Mouse (Mus musculus): ENCODE results near the gene Svbp. TPM values are rescaled to one million over a fixed set of nuclear protein-coding genes. Genes with fewer than 3 reads are reported as not detected.

Gene Svbp
- polyA plus RNA-seq, 1 experiment from 2014 or later, result 301 TPM

DNA sequence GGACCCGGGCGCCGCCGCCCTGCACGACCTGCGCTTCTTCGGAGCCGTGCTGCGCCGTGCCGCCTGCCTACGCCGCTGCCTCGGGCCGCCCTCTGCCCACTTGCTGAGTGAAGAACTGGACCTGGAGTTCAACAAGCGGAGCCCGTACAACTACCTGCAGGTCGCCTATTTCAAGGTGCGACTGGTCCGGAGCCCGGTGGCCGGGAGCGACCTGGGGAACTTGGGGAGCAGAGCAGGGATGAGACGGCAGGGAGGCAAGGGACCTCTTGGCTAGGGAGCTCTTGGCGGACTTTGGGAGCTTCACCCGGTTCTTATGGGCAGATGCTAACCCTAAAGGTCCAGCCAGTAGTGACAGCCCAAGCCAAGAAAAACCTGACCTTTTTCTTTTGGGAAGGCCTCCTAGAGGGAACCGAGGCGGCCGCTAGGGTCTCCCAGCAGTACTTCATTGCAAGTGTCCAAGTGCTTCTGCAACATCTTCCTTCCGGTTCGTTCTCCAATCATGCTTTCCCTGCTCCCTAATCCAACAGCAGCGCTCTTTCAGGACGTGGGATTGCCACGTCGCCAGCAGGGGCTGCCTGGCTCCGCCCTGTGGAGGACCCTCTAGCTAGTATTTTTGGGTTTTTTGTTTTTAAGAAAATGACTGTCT is 38.3 kb downstream of the Svbp start:
- peaks cover 13% of the 10 kb centered on the region for H3K4me1 ChIP-seq (ENCODE audit: control insufficient read depth, insufficient read depth, low read length)
- H3K9ac ChIP-seq (ENCODE audit: low read length), result peak overlapping the region; percentile 76
- DNase-seq (ENCODE audit: low spot score) (peak; percentile 79), ATAC-seq (peak; percentile 57)
- no peaks in the 10 kb centered on the region for H3K9me3 ChIP-seq (replicated peaks; ENCODE audit: control insufficient read depth, low read length)
- H3K36me3 ChIP-seq (ENCODE audit: control insufficient read depth, insufficient read depth, low read length), result peaks cover 8% of the 10 kb centered on the region; the same call in 1 of the 2 replicates
- peak overlapping the region; percentile 89 for H3K4me3 ChIP-seq (ENCODE audit: low read depth, low read length)
- peak overlapping the region; percentile 40; the same call in 1 of the 2 replicates for H3K27ac ChIP-seq (ENCODE audit: low read depth, low read length)
- WGBS, result under 1% methylated on average over 36 of the region's 36 CpGs
- no peaks in the 10 kb centered on the region for H3K27me3 ChIP-seq (replicated peaks; ENCODE audit: control insufficient read depth, insufficient read depth, low read length)
- H3K4me2 ChIP-seq (ENCODE audit: low read length), result peak overlapping the region; percentile 95

DNA sequence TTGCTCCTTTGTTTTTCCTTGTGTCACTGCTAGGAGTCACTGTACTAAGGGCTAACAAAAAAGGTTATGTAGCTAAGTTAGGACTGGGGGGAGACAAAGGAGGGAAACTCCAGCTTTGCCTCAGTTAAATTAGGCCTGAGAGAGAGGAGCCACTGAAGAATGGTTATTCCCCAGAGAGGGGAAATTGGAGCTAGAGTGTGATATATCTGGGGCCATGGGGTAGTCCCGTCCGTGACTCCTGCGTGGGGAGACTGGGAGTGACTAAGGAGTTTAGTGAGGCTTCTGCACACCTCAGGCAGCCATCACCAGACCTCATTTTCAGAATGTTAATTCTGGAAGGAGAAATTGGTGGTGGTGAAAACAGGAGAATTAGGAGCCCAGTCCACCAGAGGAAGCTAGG is 39.2 kb downstream of the Svbp start:
- no peaks in the 10 kb centered on the region for H3K27me3 ChIP-seq (replicated peaks; ENCODE audit: control insufficient read depth, insufficient read depth, low read length)
- peaks cover 15% of the 10 kb centered on the region for H3K4me1 ChIP-seq (ENCODE audit: control insufficient read depth, insufficient read depth, low read length)
- no peak overlapping the region for H3K4me3 ChIP-seq (ENCODE audit: low read depth, low read length)
- ATAC-seq (no peak), DNase-seq (ENCODE audit: low spot score) (no peak)
- H3K27ac ChIP-seq (ENCODE audit: low read depth, low read length), result no peak overlapping the region
- peaks cover 8% of the 10 kb centered on the region; the same call in 1 of the 2 replicates for H3K36me3 ChIP-seq (ENCODE audit: control insufficient read depth, insufficient read depth, low read length)
- 90% methylated on average over 3 of the region's 3 CpGs for WGBS
- no peak overlapping the region for H3K9ac ChIP-seq (ENCODE audit: low read length)
- H3K9me3 ChIP-seq (replicated peaks; ENCODE audit: control insufficient read depth, low read length), result no peaks in the 10 kb centered on the region
- peak overlapping the region; percentile 95 for H3K4me2 ChIP-seq (ENCODE audit: low read length)

DNA sequence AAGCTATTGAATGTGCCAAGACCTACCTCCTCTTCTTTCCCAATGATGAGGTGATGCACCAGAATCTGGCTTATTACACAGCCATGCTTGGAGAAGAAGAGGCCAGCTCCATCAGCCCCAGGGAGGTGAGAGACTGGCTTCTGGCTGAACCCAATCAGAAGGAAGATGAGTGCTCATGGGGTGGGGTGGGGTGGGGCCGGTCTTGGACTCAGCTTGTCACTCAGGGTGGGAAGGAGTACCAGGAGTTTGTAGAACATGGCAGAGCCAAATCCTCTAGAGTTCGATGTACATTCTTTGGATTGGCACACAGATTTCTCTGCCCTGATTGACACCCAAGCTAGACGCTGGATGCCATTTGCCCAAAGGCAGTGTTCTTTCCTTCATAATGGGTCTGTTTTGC is 43.6 kb downstream of the Svbp start:
- Histone ChIP-seq H3K36me3 (ENCODE audit: control insufficient read depth, insufficient read depth, low read length) (peaks cover 31% of the 10 kb centered on the region), H3K27ac (ENCODE audit: low read depth, low read length) (no peak overlapping the region), H3K9me3 (replicated peaks; ENCODE audit: control insufficient read depth, low read length) (no peaks in the 10 kb centered on the region), H3K4me1 (ENCODE audit: control insufficient read depth, insufficient read depth, low read length) (peaks cover 6% of the 10 kb centered on the region; the same call in 1 of the 2 replicates), H3K27me3 (replicated peaks; ENCODE audit: control insufficient read depth, insufficient read depth, low read length) (no peaks in the 10 kb centered on the region), H3K4me3 (ENCODE audit: low read depth, low read length) (no peak overlapping the region), H3K4me2 (ENCODE audit: low read length) (no peak overlapping the region), H3K9ac (ENCODE audit: low read length) (no peak overlapping the region)
- no peak for ATAC-seq
- WGBS, result 72% methylated on average over 3 of the region's 3 CpGs
- no peak for DNase-seq (ENCODE audit: low spot score)

DNA sequence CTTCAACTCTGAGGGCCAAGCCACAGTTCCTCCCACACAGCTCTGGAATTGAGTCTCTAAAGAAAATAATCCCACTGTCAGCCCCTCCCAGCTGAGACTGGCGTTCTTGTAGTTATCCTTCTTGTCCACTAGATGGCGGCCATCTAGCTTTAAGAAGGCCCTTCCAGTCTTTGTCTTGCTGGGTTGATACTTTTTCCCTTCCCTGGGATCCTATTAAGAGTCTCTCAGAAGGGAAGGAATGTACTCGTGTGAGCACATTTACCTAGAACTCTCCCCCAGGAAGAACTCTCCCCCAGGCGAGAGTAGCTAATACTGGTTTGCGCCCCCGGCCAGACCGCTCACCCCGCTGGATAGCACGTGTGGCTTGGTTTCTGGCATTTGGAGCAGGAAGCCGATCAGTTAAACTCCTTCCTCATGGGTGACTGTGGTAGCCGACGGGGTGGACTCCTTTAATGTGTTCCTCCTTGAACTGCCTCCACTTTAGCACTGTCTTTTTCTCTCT is 44.1 kb downstream of the Svbp start:
- peak overlapping the region; percentile 35 for H3K9ac ChIP-seq (ENCODE audit: low read length)
- peaks cover 37% of the 10 kb centered on the region for H3K36me3 ChIP-seq (ENCODE audit: control insufficient read depth, insufficient read depth, low read length)
- ATAC-seq, result peak; percentile 71

DNA sequence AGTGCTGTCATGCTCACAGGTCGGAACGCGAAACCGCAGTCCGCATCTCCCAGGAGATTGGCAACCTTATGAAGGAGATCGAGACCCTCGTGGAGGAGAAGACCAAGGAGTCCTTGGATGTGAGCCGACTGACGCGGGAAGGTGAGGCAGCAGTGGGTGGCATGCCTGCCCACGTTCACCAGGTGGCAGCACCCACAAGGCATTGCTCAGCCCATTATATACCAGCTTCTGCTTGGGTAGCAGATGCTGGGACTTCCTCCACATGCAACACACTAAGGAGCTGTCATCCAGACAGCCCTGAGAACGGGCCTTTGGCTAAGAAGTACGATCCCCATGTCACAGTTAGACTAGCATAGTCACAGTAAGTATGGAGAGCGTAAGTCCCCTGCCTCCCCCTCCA is 46.6 kb downstream of the Svbp start:
- Histone ChIP-seq H3K36me3 (ENCODE audit: control insufficient read depth, insufficient read depth, low read length) (peaks cover 43% of the 10 kb centered on the region), H3K4me1 (ENCODE audit: control insufficient read depth, insufficient read depth, low read length) (0 out of 2 replicates have a peak, but pooled peaks cover 2% of the 10 kb centered on the region), H3K27me3 (replicated peaks; ENCODE audit: control insufficient read depth, insufficient read depth, low read length) (no peaks in the 10 kb centered on the region), H3K27ac (ENCODE audit: low read depth, low read length) (no peak overlapping the region), H3K4me3 (ENCODE audit: low read depth, low read length) (no peak overlapping the region), H3K4me2 (ENCODE audit: low read length) (no peak overlapping the region), H3K9me3 (replicated peaks; ENCODE audit: control insufficient read depth, low read length) (no peaks in the 10 kb centered on the region), H3K9ac (ENCODE audit: low read length) (no peak overlapping the region)
- WGBS, result 88% methylated on average over 14 of the region's 14 CpGs
- peak; percentile 30; the same call in 1 of the 2 replicates for ATAC-seq
- DNase-seq (ENCODE audit: low spot score), result peak; percentile 41

More for the DNA sequence above, 44.1 kb downstream of the Svbp start:
- Histone ChIP-seq H3K9me3 (replicated peaks; ENCODE audit: control insufficient read depth, low read length) (no peaks in the 10 kb centered on the region), H3K27me3 (replicated peaks; ENCODE audit: control insufficient read depth, insufficient read depth, low read length) (no peaks in the 10 kb centered on the region), H3K4me2 (ENCODE audit: low read length) (0 out of 2 replicates have a peak overlapping the region, but pooled peaks have one; percentile 12), H3K4me1 (ENCODE audit: control insufficient read depth, insufficient read depth, low read length) (peaks cover 2% of the 10 kb centered on the region; the same call in 1 of the 2 replicates), H3K27ac (ENCODE audit: low read depth, low read length) (peak overlapping the region; percentile 74), H3K4me3 (ENCODE audit: low read depth, low read length) (no peak overlapping the region)
- DNase-seq (ENCODE audit: low spot score), result peak; percentile 94
- WGBS, result 42% methylated on average over 12 of the region's 12 CpGs

DNA sequence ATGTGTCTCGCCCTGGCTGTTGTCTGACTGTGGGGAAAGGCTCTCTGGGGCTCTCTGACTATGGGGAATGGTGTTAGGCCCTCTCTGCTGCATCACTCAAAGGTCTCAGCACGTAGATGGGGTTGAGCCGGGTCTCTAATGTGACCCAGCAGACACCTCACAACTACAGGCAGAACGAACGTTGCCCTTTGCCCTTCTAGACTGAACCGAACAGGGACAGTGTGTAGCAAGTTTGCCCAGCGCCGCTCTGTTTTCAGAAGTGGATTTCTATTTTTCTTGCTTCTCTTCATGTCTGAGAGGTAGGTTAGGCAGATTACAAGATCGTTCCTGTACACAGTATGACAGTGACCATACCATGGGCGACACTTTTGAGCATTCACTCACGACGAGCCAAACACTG is 47.5 kb downstream of the Svbp start:
- Histone ChIP-seq H3K27ac (ENCODE audit: low read depth, low read length) (no peak overlapping the region; the same call in 1 of the 2 replicates), H3K4me2 (ENCODE audit: low read length) (no peak overlapping the region), H3K36me3 (ENCODE audit: control insufficient read depth, insufficient read depth, low read length) (peaks cover 34% of the 10 kb centered on the region), H3K4me3 (ENCODE audit: low read depth, low read length) (no peak overlapping the region), H3K27me3 (replicated peaks; ENCODE audit: control insufficient read depth, insufficient read depth, low read length) (no peaks in the 10 kb centered on the region), H3K4me1 (ENCODE audit: control insufficient read depth, insufficient read depth, low read length) (0 out of 2 replicates have a peak, but pooled peaks cover 2% of the 10 kb centered on the region), H3K9me3 (replicated peaks; ENCODE audit: control insufficient read depth, low read length) (no peaks in the 10 kb centered on the region), H3K9ac (ENCODE audit: low read length) (no peak overlapping the region)
- ATAC-seq (no peak), DNase-seq (ENCODE audit: low spot score) (no peak)
- 93% methylated on average over 12 of the region's 12 CpGs for WGBS

DNA sequence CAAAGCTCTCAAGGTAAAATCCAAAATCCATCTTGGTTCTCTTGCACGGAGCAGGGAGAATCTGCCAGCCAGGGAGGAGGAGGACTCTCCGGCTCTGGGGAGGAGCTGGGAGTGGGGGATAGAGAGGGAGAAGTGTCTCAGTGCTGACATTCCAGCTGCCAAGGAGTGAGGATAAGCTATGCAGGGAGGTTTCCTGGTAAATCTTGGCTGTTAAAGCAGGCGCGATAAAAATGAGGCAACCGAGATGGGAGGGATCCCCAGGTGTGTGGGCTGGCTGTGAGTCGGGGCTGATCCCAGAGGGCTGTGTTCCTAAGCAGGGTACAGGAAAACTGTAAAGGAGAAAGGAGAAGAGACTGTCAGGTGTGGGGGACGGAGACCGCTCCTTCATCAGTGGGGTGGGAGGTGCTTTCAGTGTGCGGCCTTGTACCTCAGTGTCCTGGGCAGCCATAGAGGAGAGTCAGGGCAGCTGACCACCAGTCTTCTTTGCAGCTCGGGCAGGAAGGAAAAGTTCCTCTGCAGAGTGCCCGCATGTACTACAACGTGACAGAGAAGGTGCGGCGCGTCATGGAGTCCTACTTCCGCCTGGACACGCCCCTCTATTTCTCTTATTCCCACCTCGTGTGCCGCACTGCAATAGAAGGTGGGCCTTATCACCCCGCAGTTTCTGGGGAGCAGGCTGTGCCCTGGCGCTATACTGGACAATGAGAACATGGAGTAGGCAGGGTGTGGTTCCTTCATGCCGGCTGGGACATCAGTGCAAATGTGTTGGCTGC is 49.5 kb downstream of the Svbp start:
- H3K27me3 ChIP-seq (replicated peaks; ENCODE audit: control insufficient read depth, insufficient read depth, low read length), result no peaks in the 10 kb centered on the region
- H3K4me1 ChIP-seq (ENCODE audit: control insufficient read depth, insufficient read depth, low read length), result no peaks in the 10 kb centered on the region
- H3K4me2 ChIP-seq (ENCODE audit: low read length), result no peak overlapping the region
- ATAC-seq, result no peak
- 0 out of 2 replicates have a peak overlapping the region, but pooled peaks have one; percentile 60 for H3K27ac ChIP-seq (ENCODE audit: low read depth, low read length)
- H3K4me3 ChIP-seq (ENCODE audit: low read depth, low read length), result no peak overlapping the region
- H3K36me3 ChIP-seq (ENCODE audit: control insufficient read depth, insufficient read depth, low read length), result peaks cover 41% of the 10 kb centered on the region
- 84% methylated on average over 22 of the region's 22 CpGs for WGBS
- H3K9me3 ChIP-seq (replicated peaks; ENCODE audit: control insufficient read depth, low read length), result no peaks in the 10 kb centered on the region
- no peak for DNase-seq (ENCODE audit: low spot score)
- no peak overlapping the region for H3K9ac ChIP-seq (ENCODE audit: low read length)

DNA sequence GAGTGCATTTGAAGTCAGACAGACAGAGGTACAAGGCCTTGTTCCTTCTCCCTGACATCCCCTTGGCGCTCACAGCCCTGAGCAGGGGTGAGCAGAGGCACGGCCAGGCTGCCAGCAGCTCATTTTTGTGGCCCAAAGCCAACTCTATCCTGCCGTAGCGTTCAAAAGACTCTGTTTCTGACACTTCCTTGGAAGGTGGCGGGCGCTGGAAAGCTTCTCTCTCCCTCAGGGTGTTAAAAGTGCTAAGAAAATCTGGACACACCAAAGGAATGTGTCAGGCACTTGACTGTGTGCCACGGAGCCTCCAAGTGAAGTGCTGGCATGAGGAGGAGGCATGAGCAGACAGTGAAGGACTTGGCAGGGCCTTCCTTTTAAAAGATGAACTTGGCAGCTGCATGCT is 50.5 kb downstream of the Svbp start:
- peak; percentile 25; the same call in 1 of the 2 replicates for ATAC-seq
- Histone ChIP-seq H3K9me3 (replicated peaks; ENCODE audit: control insufficient read depth, low read length) (no peaks in the 10 kb centered on the region), H3K9ac (ENCODE audit: low read length) (no peak overlapping the region), H3K4me1 (ENCODE audit: control insufficient read depth, insufficient read depth, low read length) (no peaks in the 10 kb centered on the region), H3K27me3 (replicated peaks; ENCODE audit: control insufficient read depth, insufficient read depth, low read length) (no peaks in the 10 kb centered on the region), H3K27ac (ENCODE audit: low read depth, low read length) (peak overlapping the region; percentile 60; the same call in 1 of the 2 replicates), H3K4me2 (ENCODE audit: low read length) (no peak overlapping the region), H3K4me3 (ENCODE audit: low read depth, low read length) (no peak overlapping the region), H3K36me3 (ENCODE audit: control insufficient read depth, insufficient read depth, low read length) (peaks cover 41% of the 10 kb centered on the region)
- WGBS, result 49% methylated on average over 7 of the region's 7 CpGs
- peak; percentile 63 for DNase-seq (ENCODE audit: low spot score)

Measured in forebrain, embryonic 14.5 days (tissue).